Mouse (Mus musculus) forebrain, embryonic 10.5 days (tissue): ENCODE data around the gene Kif18a. TPM values are rescaled to one million over a fixed set of nuclear protein-coding genes. Genes with fewer than 3 reads are reported as not detected.

Experiments used
- DNase-seq: peaks from one replicate; pipeline ENCODE4 v3.0.0-alpha.2; 2017; ENCODE audit warnings: low spot score; ENCODE audit errors: extremely low spot score
- H3K27ac ChIP-seq: fragments of 300-500 bp; sonication (generic); 2 replicates; pipeline ENCODE4 v1.5.1; 2016; ENCODE audit warnings: mild to moderate bottlenecking
- H3K27me3 ChIP-seq: fragments of 300-500 bp; sonication (generic); 2 replicates; pipeline ENCODE4 v1.6.1; 2016; ENCODE audit warnings: mild to moderate bottlenecking; ENCODE audit not compliant: poor library complexity, severe bottlenecking
- H3K36me3 ChIP-seq: fragments of 300-500 bp; sonication (generic); replicated peaks from 2 replicates; pipeline ENCODE4 v1.6.1; 2016; ENCODE audit warnings: mild to moderate bottlenecking, moderate library complexity
- H3K4me1 ChIP-seq: fragments of 300-500 bp; sonication (generic); 2 replicates; pipeline ENCODE4 v1.6.1; 2016
- H3K4me3 ChIP-seq: fragments of 300-500 bp; sonication (generic); 2 replicates; pipeline ENCODE4 v1.5.1; 2016; ENCODE audit warnings: mild to moderate bottlenecking, moderate library complexity
- H3K9me3 ChIP-seq: fragments of 300-500 bp; sonication (generic); 2 replicates; pipeline ENCODE4 v1.6.1; 2016; ENCODE audit warnings: mild to moderate bottlenecking, moderate library complexity
- WGBS: fragments of 180-500 bp; shearing (Covaris S2); methylation state at CpG from one replicate; pipeline ENCODE4 v1.1.7; 2016; 5-methylcytosine and 5-hydroxymethylcytosine counted together
- polyA plus RNA-seq: library from polyadenylated mRNA; unstranded; fragments of >200 nt; fragmentation: Nextera tagmentation; extraction: Ambion mirVana; gene quantifications from 2 replicates; pipeline ENCODE4 v1.2.1, GENCODE M21; 2016

Kif18a gene
- polyA plus RNA-seq, 1 experiment from 2014 or later = 34.4 TPM

DNA sequence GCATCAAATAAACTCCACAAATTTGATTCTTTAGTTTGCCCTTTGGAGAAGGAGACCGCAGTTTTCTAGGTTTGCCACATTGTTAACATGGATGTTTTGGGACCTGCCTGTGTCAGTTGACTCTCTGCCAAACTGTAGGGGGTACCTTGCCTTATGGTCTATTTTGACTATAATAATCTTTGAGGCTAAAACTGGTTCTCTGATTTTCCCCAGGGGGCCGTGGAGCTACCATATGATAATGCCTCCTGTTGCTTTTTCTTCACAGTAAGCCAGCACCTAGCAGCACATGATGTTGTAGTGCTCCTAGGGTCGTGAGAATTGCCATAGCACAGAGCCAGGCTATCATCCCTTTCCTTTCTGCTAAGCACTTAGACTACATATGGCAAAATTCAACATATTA is 21.7 kb downstream of the Kif18a start:
- Histone ChIP-seq H3K27ac (no peak overlapping the region), H3K36me3 (peaks cover 86% of the 10 kb centered on the region), H3K9me3 (no peaks in the 10 kb centered on the region), H3K4me1 (no peaks in the 10 kb centered on the region), H3K27me3 (no peaks in the 10 kb centered on the region), H3K4me3 (no peak overlapping the region)
- no peak for DNase-seq
- 95% methylated on average over 3 of the region's 3 CpGs for WGBS

DNA sequence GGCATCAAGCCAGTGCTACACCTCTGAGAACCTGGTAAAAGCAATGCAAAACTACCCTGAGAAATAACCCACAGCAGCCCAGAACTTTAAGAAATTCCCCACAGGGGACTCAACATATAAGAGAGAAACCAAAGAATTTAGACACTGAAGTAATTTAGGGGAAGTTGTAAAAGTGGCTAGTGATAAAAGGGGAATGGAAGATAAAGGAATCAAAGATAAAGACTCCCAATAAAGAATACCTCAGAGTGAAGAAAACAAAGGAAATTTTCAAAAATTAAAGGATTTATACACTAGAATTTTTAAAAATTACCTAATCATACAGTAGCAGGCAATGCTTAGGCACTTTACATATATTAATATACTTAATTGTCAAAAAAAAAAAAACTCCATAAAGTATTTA is 23.1 kb downstream of the Kif18a start:
- Histone ChIP-seq H3K9me3 (no peaks in the 10 kb centered on the region), H3K36me3 (peaks cover 84% of the 10 kb centered on the region), H3K27me3 (no peaks in the 10 kb centered on the region), H3K4me1 (no peaks in the 10 kb centered on the region), H3K4me3 (no peak overlapping the region), H3K27ac (no peak overlapping the region)
- no peak for DNase-seq

DNA sequence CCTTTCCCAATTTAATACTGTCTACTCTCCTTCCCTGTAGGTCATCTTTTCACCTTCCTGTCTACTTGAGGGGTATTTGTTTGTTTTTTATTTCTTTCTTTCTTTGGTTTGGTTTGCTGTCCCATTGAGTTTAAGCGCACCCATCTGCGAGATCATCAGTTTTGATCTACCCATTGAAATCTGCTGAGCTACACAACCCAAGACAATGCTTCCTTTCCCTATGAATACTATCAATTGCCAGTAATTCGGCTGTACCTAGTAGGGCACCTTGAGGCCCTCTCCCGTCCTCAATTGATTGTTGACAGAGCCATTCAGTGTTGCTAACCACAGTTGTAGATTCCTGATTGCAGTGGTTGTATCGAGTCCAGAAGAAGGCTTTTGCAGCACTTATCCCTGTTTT is 30.8 kb downstream of the Kif18a start:
- Histone ChIP-seq H3K36me3 (peaks cover 92% of the 10 kb centered on the region), H3K4me3 (no peak overlapping the region), H3K9me3 (no peaks in the 10 kb centered on the region)

DNA sequence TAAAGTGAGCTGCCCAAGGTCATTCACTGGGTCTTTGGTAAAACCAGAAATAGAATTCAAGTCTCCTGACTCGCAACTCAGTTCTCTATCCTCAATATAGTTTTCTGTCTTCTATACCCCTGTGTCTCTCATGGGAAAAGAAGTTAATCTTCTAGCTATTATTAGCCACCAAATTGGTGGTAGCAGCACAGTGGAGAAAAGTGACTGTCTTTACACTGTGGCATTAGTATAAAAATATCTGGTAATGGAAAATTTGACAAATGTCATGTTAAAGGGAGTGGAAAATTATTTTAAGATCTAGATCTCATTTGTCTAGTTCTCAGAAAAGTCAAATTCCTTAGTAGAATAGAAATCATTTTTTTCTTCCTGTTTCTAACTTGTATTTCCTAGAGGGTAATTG is 51.3 kb downstream of the Kif18a start:
- WGBS = 95% methylated on average over 1 of the region's 1 CpGs
- Histone ChIP-seq H3K4me1 (no peaks in the 10 kb centered on the region), H3K27ac (no peak overlapping the region), H3K4me3 (no peak overlapping the region), H3K9me3 (no peaks in the 10 kb centered on the region), H3K36me3 (peaks cover 34% of the 10 kb centered on the region), H3K27me3 (no peaks in the 10 kb centered on the region)
- no peak for DNase-seq

More for the DNA sequence above, 30.8 kb downstream of the Kif18a start:
- no peaks in the 10 kb centered on the region for H3K4me1 ChIP-seq
- no peaks in the 10 kb centered on the region for H3K27me3 ChIP-seq
- H3K27ac ChIP-seq = no peak overlapping the region
- 91% methylated on average over 5 of the region's 5 CpGs for WGBS
- DNase-seq = no peak

DNA sequence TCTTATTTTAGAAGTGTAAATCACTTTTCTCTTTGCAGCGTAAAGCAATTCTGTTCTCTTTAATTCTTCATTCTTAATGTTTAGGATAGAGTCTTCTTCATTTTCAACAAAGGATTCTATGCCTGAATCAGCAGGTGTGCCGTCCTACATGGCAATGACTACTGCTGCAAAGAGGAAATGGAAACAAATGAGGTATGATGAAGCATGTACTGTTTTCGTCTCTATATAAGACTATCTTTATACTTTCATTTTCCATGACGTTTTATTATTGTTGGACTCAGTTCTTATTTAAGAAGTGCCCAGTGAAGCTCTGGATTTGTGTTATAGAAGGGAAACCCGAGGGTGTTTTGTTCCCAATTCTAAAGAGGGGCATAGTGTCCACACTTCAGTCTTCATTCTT is 53.7 kb downstream of the Kif18a start:
- no peaks in the 10 kb centered on the region for H3K9me3 ChIP-seq
- H3K4me3 ChIP-seq = no peak overlapping the region
- 96% methylated on average over 5 of the region's 5 CpGs for WGBS
- H3K27ac ChIP-seq = no peak overlapping the region
- no peaks in the 10 kb centered on the region for H3K4me1 ChIP-seq
- H3K36me3 ChIP-seq = peaks cover 49% of the 10 kb centered on the region
- DNase-seq = no peak
- no peaks in the 10 kb centered on the region for H3K27me3 ChIP-seq

DNA sequence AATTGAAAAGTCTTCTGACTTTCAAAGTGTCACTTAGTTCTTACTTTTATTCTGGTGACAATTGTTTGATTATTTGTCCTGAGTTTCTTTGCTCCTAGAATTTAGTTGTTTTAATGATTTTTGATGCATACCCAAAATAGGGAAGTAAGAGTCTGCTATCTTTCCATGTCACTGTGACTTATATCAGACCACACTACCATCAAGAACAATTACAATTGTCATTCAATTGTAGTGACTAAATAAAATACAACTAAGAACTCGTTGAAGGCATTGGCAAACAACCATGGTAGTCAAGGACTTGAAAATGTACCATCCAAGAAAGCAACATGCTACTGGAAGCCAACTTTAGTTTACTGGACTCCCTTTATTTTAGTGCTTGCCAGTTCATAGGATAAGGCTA is 55.2 kb downstream of the Kif18a start:
- peaks cover 54% of the 10 kb centered on the region for H3K36me3 ChIP-seq
- no peak overlapping the region for H3K27ac ChIP-seq
- no peak overlapping the region for H3K4me3 ChIP-seq
- no peaks in the 10 kb centered on the region for H3K27me3 ChIP-seq
- no peaks in the 10 kb centered on the region for H3K9me3 ChIP-seq
- 98% methylated on average over 1 of the region's 1 CpGs for WGBS
- no peaks in the 10 kb centered on the region for H3K4me1 ChIP-seq
- DNase-seq = no peak

DNA sequence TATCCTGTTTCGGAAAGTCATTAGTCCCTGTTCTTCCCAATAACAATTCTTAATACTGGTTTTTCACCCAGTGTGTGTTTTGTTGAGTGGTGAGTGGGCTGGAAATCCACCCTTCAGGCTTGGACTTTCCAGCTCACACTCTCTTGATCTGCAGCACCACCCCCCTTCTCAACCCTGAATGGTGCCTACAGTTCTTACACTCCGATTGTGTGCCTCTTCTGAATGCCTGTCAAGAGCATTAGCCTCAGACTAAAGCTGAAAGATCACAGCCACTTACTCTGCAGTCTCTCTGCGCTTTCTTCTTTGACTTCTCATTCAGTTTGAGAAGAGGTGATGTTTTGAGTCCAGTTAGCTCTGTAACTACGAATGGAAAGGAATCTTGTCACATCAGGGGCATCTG is 64.8 kb downstream of the Kif18a start:
- no peak for DNase-seq
- H3K27ac ChIP-seq = no peak overlapping the region
- H3K27me3 ChIP-seq = no peaks in the 10 kb centered on the region
- H3K4me1 ChIP-seq = peaks cover 2% of the 10 kb centered on the region; the same call in 1 of the 2 replicates
- H3K36me3 ChIP-seq = peaks cover 24% of the 10 kb centered on the region
- no peaks in the 10 kb centered on the region for H3K9me3 ChIP-seq
- WGBS = 66% methylated on average over 4 of the region's 4 CpGs
- no peak overlapping the region for H3K4me3 ChIP-seq

DNA sequence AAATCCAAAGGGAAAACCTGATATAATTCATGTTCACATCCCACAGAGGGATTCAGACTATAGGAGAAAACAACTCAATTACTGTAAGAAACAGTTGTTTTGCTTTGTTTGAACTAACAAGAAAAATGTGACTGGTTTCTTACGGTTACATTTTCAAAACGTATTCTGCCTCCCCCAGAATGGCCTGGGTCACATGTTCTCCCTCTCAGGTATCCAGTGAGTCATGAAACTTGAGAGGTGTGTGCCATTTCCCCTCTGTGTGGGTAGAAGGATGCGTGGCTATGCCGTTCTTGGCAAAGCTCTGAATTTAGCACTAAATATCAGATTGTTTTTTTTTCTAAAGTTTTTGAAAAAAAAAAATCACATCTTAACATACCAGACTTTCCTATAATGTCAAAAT is 68.2 kb downstream of the Kif18a start:
- no peak for DNase-seq
- no peaks in the 10 kb centered on the region for H3K36me3 ChIP-seq
- H3K4me1 ChIP-seq = peaks cover 2% of the 10 kb centered on the region; the same call in 1 of the 2 replicates
- 87% methylated on average over 4 of the region's 4 CpGs for WGBS
- H3K4me3 ChIP-seq = no peak overlapping the region
- H3K27ac ChIP-seq = no peak overlapping the region
- H3K27me3 ChIP-seq = no peaks in the 10 kb centered on the region
- no peaks in the 10 kb centered on the region for H3K9me3 ChIP-seq

DNA sequence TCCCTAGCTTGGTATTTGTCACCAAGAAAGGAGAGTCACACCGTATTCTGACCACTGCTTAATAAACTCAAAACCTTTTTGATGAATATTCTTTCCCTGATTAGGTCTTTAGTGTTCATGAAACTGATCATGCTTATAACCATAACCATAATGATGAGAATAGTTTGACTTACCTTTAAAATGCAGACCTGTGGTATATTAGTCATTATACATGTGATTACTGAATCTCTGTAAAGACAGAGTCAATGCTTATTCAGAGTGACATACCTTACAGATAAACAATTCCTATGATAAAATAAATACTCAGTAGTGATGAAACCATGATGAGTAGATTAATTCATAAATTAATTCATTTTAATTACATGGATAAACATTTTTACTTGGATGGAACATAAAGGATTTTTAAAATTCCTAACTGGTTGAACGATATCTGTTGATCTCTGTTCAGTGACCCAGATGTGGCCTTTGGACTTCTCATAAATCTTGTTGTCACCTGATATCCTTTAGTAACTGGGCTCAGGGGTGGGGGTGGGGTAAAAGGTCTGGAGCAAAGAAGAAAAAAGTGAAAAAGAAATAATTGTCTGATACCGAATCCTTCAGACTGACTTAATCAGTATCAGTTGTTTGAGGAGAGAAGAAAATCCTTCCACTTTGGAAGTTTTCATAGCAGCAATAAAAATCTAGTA is 78.1 kb downstream of the Kif18a start:
- no peaks in the 10 kb centered on the region for H3K9me3 ChIP-seq
- DNase-seq = no peak
- no peaks in the 10 kb centered on the region for H3K27me3 ChIP-seq
- no peak overlapping the region for H3K27ac ChIP-seq
- no peak overlapping the region for H3K4me3 ChIP-seq
- H3K4me1 ChIP-seq = 0 out of 2 replicates have a peak, but pooled peaks cover 2% of the 10 kb centered on the region
- 65% methylated on average over 3 of the region's 3 CpGs for WGBS
- H3K36me3 ChIP-seq = no peaks in the 10 kb centered on the region

DNA sequence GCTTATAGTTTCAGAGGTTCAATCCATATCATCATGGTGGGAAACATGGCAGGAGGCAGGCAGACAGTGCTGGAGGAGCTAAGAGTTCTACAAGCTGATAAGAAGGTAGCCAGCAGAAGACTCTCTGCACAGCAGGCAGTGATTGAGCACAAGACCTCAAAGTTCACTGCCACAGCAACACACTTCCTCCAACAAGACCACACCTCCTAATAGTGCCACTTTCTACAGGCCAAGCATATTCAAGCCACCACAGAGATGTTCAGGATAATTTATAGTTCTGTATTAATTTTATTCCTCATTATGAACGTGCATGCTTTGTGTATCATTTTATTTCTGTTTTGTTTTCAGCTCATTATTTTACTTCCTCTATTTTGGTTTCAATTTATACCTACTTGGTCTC is 85.4 kb downstream of the Kif18a start:
- H3K4me1 ChIP-seq = no peaks in the 10 kb centered on the region
- no peaks in the 10 kb centered on the region for H3K27me3 ChIP-seq
- no peaks in the 10 kb centered on the region for H3K36me3 ChIP-seq
- H3K27ac ChIP-seq = no peak overlapping the region
- no peak overlapping the region for H3K4me3 ChIP-seq
- no peak for DNase-seq
- 89% methylated on average over 1 of the region's 1 CpGs for WGBS
- no peaks in the 10 kb centered on the region for H3K9me3 ChIP-seq

DNA sequence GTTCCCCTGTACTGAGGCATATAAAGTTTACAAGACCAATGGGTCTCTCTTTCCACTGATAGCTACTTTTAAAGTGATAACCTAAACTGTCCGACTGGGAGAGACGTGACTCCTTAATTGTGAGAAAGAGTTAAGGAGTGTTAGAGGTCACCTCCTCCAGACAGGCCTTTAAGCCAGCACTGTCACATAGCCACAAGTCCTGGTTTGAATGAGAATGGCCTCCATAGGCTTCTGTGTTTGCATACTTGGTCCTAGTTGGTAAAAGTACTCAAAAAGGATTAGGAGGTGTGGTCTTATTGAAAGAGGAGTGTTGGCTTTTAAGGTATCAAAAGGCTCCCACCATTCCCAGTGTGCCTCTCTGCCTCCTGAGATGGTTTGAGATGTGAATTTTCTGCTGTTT is 94.3 kb downstream of the Kif18a start:
- WGBS = 34% methylated on average over 2 of the region's 2 CpGs
- DNase-seq = no peak
- H3K27me3 ChIP-seq = no peaks in the 10 kb centered on the region

DNA sequence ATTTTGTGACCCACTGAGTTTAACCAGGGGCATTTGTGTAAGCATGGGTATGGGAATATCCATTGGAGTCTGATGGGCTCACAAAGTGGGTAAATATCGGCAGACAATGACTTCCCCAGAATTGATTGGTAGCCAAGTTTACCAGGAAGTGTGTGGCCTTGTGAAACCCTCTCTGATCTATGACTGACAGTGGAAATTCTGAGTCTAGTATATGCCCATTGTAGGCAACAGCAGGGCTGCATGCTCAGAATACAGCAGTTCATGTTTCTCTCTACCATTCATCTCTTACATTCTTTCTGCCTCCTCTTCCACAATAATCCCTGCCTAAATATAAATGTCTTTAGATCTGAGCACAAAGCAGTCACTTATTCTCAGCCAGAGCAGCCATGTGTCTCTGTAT is 103.5 kb downstream of the Kif18a start:
- H3K4me3 ChIP-seq = no peak overlapping the region
- H3K36me3 ChIP-seq = no peaks in the 10 kb centered on the region
- no peaks in the 10 kb centered on the region for H3K9me3 ChIP-seq
- peaks cover 9% of the 10 kb centered on the region; the same call in 1 of the 2 replicates for H3K4me1 ChIP-seq
- no peak overlapping the region for H3K27ac ChIP-seq
- 91% methylated on average over 1 of the region's 1 CpGs for WGBS
- DNase-seq = no peak
- H3K27me3 ChIP-seq = no peaks in the 10 kb centered on the region

More for the DNA sequence above, 94.3 kb downstream of the Kif18a start:
- no peak overlapping the region for H3K27ac ChIP-seq
- H3K36me3 ChIP-seq = no peaks in the 10 kb centered on the region
- H3K9me3 ChIP-seq = no peaks in the 10 kb centered on the region
- no peak overlapping the region for H3K4me3 ChIP-seq
- no peaks in the 10 kb centered on the region for H3K4me1 ChIP-seq

DNA sequence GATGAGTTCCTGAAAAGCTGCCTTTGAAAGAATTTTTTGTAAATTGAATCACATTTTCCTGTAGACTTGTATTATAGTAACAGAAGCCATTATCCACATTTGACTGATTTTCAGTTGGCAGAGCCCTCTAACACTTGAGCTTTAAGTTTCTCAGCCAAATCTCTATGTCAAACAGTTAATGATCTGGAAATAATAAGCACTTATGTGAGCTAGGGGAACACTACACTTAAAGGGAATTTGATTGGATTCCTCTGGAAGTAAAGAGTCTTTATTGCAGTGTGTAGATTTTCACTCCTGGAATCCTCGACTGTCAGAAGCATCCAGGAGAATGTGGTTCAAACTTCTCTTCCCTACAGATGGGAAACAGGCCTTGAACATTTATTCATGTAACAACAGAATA is 105.7 kb downstream of the Kif18a start:
- DNase-seq = no peak
- Histone ChIP-seq H3K27ac (no peak overlapping the region), H3K36me3 (no peaks in the 10 kb centered on the region), H3K9me3 (no peaks in the 10 kb centered on the region), H3K4me1 (peaks cover 9% of the 10 kb centered on the region; the same call in 1 of the 2 replicates), H3K4me3 (no peak overlapping the region), H3K27me3 (no peaks in the 10 kb centered on the region)
- WGBS = 27% methylated on average over 1 of the region's 1 CpGs

DNA sequence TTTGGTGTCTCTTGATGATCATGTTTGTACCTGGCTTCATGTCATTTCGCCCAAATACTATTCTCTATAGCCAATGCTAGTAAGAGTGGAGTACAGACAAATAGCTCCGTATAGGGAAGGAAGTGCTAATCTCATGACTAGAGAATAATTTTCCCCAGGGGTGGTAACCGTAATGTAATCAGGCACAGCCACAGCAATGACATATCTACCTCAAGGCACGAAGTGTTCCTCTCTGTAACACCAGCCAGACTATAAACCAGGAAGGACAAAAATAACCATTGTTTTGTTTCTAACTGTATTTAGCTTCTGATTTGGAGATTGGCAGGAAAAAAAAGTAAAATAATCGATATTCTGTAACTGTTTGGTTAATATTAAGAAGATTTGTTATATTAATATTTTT is 108.2 kb downstream of the Kif18a start:
- H3K27ac ChIP-seq = no peak overlapping the region
- H3K27me3 ChIP-seq = no peaks in the 10 kb centered on the region
- WGBS = 83% methylated on average over 5 of the region's 5 CpGs
- H3K4me1 ChIP-seq = peaks cover 9% of the 10 kb centered on the region; the same call in 1 of the 2 replicates
- no peak for DNase-seq
- no peak overlapping the region for H3K4me3 ChIP-seq
- no peaks in the 10 kb centered on the region for H3K36me3 ChIP-seq
- H3K9me3 ChIP-seq = no peaks in the 10 kb centered on the region
